Mouse (Mus musculus) frontal cortex, adult 2 months (tissue): ENCODE results near the gene Wnt3. TPM values are rescaled to one million over a fixed set of nuclear protein-coding genes. Genes with fewer than 3 reads are reported as not detected.

Experiments
- DNase-seq, 2 experiments: peaks; one replicate each; pipeline ENCODE4 v3.0.0; 2022; ENCODE audit warnings: low spot score in 1 of 2; ENCODE audit errors: extremely low spot score in 1 of 2
- polyA plus RNA-seq: library from polyadenylated mRNA; depleted of rRNA; stranded (reverse); fragments of >200 nt; gene quantifications from 2 replicates; pipeline ENCODE4 v1.2.3, GENCODE M21; 2012

Wnt3 gene
- polyA plus RNA-seq, 1 experiment: 1.8 TPM

DNA sequence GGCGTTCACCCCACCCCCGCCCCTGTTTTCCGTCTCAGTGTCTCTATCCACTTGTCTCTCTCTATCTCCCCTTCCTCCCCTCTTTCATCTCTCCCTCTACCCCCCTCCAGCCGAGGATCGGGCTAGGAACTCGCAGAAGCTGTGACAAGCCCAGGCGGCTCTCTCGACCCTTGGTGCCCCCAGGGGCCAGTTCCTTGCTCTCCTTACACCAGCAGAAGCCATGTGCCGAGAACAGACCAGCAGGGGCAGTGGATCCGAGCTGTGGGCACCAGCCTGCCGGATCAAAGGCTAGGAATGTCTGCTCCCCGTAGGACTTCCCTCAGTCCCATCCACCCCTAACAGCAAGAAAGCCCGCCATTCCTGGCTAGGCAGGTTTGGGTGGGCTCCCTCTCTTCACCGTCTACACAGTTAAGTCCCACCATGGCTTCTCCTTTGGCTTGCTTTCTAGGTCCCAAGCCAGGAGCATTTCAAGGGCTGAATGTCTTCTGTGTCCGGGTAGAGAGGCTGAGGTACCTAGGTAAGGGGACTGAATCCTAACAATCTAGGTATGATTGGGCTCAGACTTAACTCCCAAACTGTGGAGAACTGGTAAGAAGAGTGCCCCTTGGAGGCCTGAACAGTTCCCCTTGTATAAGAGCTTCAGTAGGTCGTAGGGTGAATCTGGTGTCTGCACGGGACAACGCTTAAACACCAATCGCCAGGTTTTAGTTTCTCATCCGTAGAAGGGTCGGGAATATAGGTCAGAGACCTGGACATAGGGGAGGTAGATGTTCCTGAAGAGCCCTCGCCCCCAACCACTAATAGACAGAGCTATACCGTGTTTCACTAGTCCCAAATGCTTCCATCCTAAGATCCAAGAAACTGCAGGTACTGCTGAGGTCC lies 1.2 kb upstream of the Wnt3 start:
- DNase-seq: no peak

DNA sequence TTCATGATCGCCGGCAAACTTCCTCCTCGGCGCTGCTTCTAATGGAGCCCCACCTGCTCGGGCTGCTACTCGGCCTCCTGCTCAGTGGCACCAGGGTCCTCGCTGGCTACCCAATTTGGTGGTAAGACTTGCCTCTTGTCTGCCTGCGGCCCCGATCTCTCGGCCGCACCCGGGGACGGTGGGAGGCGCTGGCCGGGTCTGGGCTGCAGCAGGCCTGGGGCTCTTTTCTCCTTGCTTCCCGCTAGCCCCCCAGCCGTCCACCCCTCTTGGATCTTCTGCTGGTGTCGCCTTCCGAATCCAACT lies 229 bp downstream of the Wnt3 start:
- DNase-seq: no peak

DNA sequence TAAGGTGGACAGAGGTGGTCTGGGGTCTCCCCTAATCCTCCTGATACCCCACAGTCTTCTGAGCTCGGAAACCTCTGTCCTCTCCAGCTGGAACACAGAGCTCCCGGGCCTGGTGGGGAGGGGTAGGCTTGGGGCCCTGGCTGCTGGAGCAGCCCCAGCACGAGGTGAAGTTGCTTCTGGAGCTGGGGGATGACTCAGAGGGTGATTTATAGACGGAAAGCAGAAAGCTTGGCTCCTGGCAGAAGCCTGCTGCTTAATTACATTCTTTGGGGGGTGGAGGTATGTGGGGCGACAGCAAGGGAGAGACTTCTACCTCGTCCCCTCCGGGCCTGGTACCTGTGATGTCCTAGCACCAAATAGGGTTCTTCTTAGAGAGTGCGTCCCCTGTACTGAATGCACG lies 6.2 kb downstream of the Wnt3 start:
- peak in 1 of 2 experiments; percentile 26 for DNase-seq

DNA sequence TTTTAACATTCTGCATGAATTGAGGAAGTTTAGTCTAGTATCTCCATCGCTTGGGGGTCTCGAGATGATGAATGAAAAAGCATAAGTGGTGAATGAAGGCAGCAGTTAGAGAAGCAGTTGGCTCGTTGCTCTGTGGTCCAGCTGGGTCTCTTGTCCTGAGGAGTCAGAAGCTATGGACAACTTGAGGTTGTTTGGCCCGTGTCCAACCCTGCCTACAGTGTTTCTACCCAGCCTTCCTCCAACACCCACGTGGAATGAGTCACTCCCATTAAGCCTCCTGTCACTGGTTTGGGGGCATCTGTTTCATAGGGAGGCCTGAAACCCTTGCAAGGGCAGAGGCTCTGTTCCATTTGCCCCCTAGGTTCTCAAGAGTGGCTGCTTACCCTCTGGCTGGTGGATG lies 16.0 kb downstream of the Wnt3 start:
- DNase-seq: peak in 1 of 2 experiments; percentile 53

DNA sequence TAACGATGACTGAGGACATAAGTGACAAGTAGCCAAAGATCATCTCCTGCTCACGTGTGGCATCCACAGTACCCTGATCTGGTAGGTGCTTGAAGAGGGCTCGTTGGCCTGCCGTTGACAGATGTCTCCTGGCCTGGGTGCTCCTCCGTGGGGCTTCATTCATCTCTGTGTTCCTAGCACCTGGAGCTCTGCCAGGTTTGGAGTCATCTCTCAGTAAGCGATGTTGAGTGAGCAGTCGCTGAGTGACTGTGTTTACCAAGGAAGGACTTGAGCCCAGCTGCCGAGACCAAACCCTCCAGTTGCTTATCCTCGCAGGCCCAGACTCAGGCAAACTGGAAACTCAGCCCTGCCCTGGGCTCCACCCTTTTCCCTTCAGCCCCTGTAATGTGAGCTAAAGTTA lies 27.2 kb downstream of the Wnt3 start:
- no peak for DNase-seq

DNA sequence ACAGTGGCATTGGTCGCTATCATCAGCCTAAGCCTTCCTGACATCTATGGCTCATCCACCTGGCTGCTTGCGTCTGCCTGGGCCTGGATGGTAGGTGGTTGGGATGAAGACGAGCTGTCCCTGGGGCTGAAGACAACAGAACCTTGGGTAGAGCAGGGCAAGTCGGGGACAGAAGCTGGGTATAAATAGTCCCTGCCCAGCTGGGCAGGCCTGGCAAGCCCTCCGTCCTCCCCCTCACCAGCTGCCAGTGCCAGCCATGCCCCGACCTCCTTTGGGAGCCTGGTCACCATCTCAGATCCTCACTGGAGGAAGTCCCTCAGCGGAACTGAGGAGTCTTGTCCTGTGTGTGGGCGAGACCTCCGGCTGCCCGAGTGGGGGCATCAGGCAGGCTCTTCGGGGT lies 30.2 kb downstream of the Wnt3 start:
- DNase-seq: no peak

DNA sequence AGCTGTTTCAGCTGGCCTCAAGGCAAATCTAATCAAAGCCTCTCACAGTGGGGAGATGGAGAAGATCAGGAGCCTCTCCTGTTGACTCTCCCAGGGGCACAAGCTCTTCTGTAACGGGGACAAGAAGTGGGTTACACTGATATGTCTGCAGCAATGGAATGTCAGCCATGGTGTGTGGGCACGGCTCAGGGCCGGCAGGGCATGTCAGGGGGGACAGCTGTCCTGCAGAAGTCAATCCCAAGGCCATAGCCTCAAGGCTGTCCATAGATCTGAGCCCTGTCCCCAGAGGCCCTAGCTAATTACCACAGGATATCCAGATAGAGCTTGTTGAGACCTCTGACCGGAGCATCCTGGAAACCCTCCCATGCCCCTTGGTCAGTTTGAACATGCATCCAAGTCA lies 30.9 kb downstream of the Wnt3 start:
- no peak for DNase-seq

DNA sequence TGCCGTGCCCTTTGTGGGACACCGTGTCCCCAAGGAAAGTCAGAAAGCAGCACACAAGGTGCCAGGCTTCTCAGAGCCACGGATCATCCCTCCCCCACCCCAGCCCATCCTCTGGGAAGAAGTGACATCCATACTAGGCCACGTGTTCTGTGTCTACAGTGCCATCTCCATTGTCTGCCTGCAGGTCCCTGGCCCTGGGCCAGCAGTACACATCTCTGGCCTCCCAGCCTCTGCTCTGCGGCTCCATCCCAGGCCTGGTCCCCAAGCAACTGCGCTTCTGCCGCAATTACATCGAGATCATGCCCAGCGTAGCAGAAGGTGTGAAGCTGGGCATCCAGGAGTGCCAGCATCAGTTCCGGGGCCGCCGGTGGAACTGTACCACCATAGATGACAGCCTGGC lies 34.0 kb downstream of the Wnt3 start:
- no peak for DNase-seq

DNA sequence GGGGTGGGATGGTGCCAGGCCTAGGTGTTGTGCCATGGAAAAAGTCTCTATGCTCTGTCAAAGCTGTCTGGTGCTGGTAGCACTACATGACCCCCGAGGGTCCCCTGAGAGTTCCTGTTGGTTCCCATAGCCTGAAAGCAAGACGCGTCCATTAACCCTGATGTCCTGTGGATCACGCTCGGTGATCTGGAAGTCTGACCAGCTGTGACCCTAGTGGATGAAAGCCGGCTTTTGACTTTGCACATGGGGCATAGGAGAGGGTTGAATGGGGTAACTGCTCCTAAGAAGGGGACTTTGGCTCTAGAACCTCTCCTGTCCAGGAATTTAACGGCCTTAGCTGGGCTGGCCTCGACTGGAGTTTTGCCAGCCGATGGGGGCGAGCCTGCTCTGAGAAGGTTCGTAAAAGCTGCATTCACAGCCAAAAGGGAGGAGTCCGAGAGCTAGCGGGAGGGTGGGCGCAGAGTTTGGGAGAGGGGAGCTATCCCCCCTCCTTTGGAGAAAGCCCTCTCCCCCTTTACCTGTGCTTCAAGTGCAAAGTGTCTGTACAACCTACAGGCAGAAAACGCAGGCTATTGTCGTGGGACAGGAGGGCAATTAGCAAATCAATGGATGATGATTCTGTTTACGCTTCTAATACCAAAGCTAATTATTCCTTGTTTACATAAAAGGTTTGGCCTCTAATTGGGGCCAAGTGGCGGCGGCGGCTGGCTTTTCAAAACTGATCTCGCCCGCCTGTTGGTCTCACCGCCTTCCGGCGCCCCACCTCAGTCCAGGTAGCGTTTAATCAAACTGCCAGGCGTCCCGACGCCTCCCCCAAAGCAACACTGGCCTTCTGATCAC lies 35.0 kb downstream of the Wnt3 start:
- DNase-seq: no peak

DNA sequence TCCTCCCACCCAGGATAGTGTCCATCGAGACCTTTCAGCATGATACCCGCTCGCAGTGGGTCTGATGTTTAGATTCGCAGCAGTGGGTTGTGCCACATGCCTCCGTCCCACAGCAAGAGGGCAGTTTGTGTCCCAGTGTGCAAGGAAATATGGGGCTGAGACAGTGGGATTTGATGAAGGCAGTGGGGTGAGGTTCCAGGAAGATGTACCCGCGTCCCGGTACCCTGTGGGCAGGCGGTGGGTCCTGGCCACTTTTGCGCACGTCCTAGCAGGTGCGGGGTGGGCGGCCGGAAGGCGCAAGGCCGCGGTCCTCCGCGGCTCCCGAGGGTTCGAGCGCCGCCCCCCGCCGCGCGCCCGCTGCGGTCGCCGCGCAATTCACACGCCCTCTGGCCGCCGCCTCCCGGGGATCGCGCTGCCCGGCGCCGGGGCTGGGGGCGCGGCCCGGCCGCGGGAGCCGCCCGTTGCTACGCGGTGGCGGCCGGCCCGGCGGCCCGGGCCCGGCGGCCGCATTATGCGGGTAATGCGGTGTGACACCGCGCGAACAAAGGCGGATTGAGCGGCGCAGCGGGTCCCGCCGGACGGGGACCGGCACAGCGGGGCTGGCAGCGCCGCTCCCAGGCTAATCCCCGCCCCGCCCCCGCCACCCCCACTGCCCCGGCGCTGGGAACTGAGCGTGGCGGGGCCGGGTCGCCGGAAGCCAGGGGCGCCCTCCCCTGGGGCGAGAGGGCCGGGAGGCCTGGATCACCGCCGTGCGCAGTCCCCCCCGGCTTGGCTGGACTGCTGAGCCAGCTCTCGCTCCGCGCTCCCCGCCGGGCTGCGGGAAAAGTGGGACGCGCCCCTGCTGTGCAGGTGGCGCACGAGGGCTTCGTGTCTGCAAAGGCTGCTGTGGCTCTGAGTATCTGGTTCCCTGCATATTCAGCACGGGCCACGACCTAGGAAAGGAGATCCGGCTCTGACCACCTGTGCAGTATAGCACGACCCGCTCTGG lies 36.0 kb downstream of the Wnt3 start:
- DNase-seq: peak in 1 of 2 experiments; percentile 38

DNA sequence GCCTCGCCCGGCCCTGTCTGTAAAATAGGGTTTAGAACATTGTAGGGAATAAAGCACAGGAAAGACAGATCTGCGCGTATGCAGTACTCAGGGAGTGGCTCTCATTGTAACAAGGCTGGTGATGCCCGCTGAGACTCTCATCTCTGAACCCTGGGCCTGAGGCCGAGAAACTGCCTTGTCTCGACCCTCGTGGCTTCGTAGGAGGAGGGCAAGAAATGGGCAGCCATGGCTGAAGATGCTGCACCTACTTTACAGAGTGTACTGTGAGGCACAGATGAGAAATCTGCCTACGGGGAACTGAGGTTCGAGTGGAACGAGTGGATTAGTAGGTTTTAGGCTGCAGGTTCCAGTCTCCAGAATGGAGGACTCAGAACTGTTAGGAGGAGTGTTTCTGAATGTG lies 36.7 kb downstream of the Wnt3 start:
- no peak for DNase-seq

DNA sequence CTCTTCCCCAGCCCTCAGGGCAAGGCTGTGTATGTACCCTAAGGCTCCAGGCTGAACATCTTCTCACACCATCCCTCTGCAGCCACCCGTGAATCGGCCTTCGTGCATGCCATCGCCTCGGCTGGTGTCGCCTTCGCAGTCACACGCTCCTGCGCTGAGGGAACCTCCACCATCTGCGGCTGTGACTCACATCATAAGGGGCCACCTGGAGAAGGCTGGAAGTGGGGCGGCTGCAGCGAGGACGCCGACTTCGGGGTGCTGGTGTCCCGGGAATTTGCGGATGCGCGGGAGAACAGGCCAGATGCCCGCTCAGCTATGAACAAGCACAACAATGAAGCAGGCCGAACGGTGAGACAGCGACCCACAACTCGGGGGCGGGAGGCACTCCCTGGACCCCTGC lies 37.3 kb downstream of the Wnt3 start:
- peak; percentile 46 to 76 for DNase-seq

DNA sequence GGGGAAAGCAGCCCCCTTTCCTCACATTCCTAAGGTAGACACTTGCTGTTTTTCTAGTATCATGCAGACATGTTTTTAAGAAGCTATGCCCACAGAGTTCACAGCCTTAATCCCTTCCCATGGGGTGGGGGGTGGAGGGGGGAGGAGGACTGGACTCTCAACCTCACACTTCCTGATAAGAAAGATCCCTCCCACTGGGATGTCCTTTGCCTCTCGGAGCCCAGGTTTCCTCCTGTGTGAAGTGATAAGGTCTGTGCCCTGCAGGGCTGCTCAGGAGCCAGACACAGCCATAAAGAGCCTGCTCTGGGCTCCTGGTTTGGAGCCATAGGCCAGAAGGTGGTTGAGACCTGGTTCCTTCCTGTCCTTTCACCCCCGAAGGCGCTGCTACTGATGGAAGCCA lies 40.9 kb downstream of the Wnt3 start:
- no peak for DNase-seq

DNA sequence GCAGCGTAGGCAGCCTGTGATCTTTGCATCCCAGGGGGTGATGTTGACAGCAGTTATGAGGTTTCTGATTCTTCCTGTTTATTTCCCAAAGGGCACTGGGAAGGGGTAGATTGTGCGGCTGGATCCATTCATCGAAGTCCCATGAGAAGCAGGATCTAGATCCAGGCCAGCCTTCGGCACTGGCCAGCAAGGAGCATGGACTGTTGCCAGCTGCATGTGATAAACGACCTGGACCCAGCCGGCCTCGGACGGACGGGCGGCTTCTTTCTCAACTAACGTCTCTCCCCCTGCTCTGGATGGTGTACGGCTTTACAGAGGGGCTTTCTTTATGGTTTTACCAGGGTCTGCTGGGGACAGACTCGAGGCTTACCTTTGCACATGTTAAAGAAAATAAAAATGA lies 42.0 kb downstream of the Wnt3 start:
- no peak for DNase-seq

DNA sequence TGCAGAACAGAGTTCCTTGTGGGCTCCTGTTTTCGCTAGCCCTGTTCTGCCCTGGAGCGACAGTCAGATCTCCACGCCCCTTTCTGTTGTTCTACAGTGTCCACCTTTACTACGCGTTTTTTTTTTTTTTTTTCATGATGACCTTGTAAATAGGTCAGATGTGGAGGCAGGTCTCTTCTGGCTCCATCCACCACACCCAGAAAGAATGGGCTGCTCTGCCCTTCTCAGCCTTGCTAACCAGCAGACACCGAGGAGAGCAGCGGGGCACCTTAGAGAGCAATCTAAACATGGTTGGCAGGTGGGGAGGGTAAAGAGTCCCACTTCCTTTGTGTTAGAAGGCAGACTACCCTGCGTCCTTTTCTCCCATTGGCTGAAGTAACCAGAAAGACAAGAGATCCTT lies 42.8 kb downstream of the Wnt3 start:
- DNase-seq: no peak

DNA sequence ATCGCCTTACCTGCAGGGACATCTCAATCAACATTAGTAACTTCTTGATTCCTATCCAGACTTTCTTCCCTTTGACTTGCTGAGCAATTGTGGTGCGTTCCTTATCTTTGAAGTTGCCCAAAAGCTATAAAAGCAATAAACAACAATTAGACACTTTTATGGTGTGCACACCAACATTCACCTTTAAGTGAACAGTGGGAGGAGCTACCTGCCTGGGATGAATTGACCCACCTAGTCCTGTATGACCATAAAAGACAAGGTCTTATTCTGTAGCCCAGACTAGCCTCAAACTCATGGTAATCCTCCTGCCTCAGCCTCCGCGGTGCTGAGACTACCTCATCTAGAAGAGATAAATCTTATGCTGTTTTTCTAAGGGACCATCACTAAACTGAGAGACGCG lies 53.3 kb downstream of the Wnt3 start:
- no peak for DNase-seq

DNA sequence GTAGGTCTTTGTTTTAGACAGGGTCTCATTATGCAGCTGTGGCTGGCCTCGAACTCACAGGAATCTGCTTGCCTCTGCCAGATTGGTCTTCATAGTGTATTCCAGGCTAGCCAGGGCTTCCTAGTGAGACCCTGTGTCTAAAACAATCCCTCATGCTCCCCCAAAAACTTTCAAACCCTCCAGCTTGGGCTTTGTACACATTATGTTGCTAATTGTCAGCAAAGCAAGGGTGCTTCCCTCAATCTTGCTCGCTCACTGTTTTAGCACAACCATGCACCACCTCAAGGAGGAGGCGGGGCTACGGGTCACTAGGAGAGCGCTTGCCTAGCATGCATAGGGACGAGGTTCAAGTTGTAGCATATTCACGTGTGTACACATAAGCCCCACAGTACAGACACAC lies 54.9 kb downstream of the Wnt3 start:
- no peak for DNase-seq

DNA sequence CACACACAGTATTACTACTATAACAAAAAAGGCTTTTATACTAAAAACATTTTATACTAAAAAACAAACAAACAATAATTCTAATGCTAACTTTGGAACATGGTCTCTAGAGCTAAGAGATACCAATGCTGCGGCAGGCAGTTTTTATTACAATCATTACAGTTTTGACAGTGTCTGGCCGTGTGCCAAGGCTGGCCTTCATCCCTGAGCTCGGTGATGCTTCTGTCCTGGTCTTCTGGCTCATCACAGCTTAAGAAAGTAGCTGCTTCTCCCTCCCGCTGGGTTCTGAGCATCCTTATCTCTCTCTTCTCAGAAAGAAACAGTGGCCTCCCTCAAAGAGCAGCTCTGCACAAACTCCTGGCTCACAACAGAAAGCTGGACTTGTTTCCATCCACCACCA lies 56.0 kb downstream of the Wnt3 start:
- no peak for DNase-seq

DNA sequence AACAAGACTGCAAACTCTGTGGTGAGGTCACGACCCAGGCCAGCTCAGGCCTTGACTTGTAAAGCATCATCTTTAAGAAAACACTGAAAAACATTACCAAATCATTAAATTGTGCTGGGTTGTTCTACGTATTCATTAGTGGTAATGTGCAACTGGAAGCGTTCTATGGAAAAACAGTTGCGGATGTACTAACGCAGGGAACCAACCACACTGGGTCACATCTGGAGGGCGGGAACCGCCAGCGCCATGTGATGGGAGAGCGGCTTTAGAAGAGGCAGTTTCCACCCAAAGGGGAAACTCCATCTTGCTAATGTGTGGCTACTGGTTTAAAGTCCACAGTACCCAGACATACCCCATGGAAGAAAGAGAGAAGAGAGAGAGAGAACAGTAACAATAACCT lies 56.5 kb downstream of the Wnt3 start:
- no peak for DNase-seq

DNA sequence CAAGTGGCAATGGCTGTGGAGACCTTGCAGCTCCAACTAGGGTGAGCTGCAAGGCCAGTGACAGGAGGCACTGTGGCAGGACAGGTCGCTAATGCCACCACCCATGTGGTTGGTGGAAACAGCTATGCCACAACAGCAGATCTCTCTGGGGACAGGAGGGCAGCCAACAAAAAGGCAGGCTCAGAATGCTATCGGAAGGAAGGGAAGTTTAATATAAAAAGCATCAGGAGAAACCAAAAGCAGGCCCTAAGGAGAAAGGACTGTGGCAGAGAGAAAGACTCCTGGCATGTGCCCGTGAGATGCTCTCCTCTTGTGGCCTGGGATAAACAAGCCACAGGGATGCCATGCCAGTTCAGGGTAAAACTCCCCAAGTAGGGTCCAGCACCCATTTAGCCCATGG lies 57.8 kb downstream of the Wnt3 start:
- DNase-seq: no peak

DNA sequence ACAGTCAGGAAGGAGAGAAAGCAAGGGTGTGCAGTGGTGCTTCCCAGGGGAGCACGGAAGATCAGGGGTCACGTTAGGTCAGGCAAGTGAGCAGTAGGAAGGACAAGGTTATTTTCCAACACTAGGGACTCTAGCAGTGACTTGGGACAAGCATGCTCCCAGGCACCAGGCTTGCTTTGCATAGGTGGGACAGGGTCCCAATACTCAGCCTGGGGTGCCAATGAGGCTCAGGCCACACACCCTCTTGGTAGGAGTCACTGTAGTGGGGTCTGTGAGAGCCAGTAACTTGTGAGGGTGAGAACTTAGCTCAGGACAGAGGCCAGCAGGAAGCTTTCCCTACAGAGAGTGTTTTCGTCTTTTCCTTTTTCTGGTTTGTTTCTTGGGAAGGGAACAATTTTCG lies 58.4 kb downstream of the Wnt3 start:
- DNase-seq: no peak
